Mouse (Mus musculus) small intestine, adult 2 months (tissue): ENCODE results near the gene Atp6v0b.

Experiments
- CTCF ChIP-seq: fragments of 200-500 bp; IDR thresholded peaks from 2 replicates; pipeline ENCODE4 v1.5.1; 2012; ENCODE audit warnings: low read depth, mild to moderate bottlenecking, control low read depth, inconsistent platforms, low read length, moderate library complexity, mixed read lengths; ENCODE audit not compliant: insufficient replicate concordance, insufficient read length; ENCODE audit errors: extremely low read depth
- POLR2A ChIP-seq: fragments of 200-500 bp; IDR thresholded peaks from 2 replicates; pipeline ENCODE4 v1.6.1; 2012; ENCODE audit warnings: low read depth, mild to moderate bottlenecking, control low read depth, inconsistent platforms, low read length, moderate library complexity

DNA sequence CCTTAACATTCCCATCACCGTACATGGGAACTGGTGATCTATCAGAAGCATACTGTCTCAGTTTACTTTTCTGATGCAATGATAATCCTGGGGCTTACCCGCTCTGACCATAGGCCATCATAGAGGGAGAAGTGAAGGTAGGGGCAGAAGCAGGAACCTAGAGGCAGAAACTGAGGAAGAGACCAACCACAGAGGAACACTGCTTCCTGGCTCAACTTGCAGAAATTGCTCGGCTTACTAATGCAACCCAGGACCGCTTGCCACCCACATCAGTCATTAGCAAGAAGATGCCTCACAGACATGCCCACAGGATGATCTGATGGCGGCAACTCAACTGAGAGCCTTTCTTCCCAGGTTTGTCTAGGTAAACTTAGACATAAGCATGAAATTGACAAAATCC is 31.6 kb upstream of the Atp6v0b start:
- TF ChIP-seq CTCF (no peak), POLR2A (no peak)
